7 mouse cellular contexts compared by ENCODE assay signal in genomic region chr1:193167746-193168145, GRCm38 (mm10). TPM values are rescaled to one million over a fixed set of nuclear protein-coding genes. Genes with fewer than 3 reads are reported as not detected.
DNase-seq lines count a peak whose midpoint lies in the region; ATAC-seq and TF ChIP-seq lines count a peak whose summit lies in the region.

Gene A130010J15Rik (plus strand): TSS chr1:193168046.

- no peaks in the 10 kb centered on the region for H3K9me3 ChIP-seq in liver, embryonic 11.5 days (ENCODE audit: control insufficient read depth, low read length)
- H3K9me3 ChIP-seq in liver, embryonic 12.5 days (replicated peaks), result no peaks in the 10 kb centered on the region
- no peaks in the 10 kb centered on the region for H3K9me3 ChIP-seq in embryonic facial prominence, embryonic 13.5 days
- H3K9me3 ChIP-seq in hindbrain, embryonic 11.5 days (ENCODE audit: control insufficient read depth, low read length), result no peaks in the 10 kb centered on the region
- no peaks in the 10 kb centered on the region for H3K9me3 ChIP-seq in midbrain, embryonic 16.5 days (replicated peaks; ENCODE audit: control insufficient read depth, low read length, poor library complexity, severe bottlenecking)

- no peak for DNase-seq in liver, embryonic 11.5 days (ENCODE audit: low spot score)
- no peak for DNase-seq in hindbrain, embryonic 11.5 days (ENCODE audit: low spot score)
- DNase-seq in gastrocnemius, adult 2 months, result no peak
- no peak for DNase-seq in spleen, postnatal 36 days (ENCODE audit: low spot score in 2 of 2)

- intact Hi-C loops in gastrocnemius, adult 2 months (cut with DNase I), result no loop called here

- H3K36me3 ChIP-seq in liver, embryonic 11.5 days (ENCODE audit: control insufficient read depth, insufficient read depth, low read length), result no peaks in the 10 kb centered on the region
- H3K36me3 ChIP-seq in liver, embryonic 12.5 days, result no peaks in the 10 kb centered on the region
- H3K36me3 ChIP-seq in embryonic facial prominence, embryonic 13.5 days, result peaks cover 5% of the 10 kb centered on the region; the same call in 1 of the 2 replicates
- H3K36me3 ChIP-seq in hindbrain, embryonic 11.5 days (ENCODE audit: control insufficient read depth, insufficient read depth, low read length), result no peaks in the 10 kb centered on the region
- no peaks in the 10 kb centered on the region for H3K36me3 ChIP-seq in midbrain, embryonic 16.5 days (ENCODE audit: control insufficient read depth, insufficient read depth, low read length)

- no peak within 1 kb of the TSS for H3K9ac ChIP-seq in liver, embryonic 11.5 days (ENCODE audit: low read depth, low read length)
- no peak within 1 kb of the TSS for H3K9ac ChIP-seq in liver, embryonic 12.5 days
- no peak within 1 kb of the TSS for H3K9ac ChIP-seq in embryonic facial prominence, embryonic 13.5 days
- no peak within 1 kb of the TSS for H3K9ac ChIP-seq in hindbrain, embryonic 11.5 days (ENCODE audit: low read depth, low read length)
- no peak within 1 kb of the TSS for H3K9ac ChIP-seq in midbrain, embryonic 16.5 days (ENCODE audit: low read depth, low read length)

- H3K4me3 ChIP-seq in liver, embryonic 11.5 days (ENCODE audit: low read depth, low read length), result no peak within 1 kb of the TSS
- H3K4me3 ChIP-seq in liver, embryonic 12.5 days, result no peak within 1 kb of the TSS
- H3K4me3 ChIP-seq in embryonic facial prominence, embryonic 13.5 days, result no peak within 1 kb of the TSS
- H3K4me3 ChIP-seq in hindbrain, embryonic 11.5 days (ENCODE audit: low read depth, low read length), result no peak within 1 kb of the TSS
- no peak within 1 kb of the TSS for H3K4me3 ChIP-seq in midbrain, embryonic 16.5 days (ENCODE audit: low read depth, low read length)
- H3K4me3 ChIP-seq in gastrocnemius, adult 2 months, result no peak within 1 kb of the TSS

- no peak for ATAC-seq in liver, embryonic 11.5 days (replicated peaks; ENCODE audit: low FRiP score)
- ATAC-seq in liver, embryonic 12.5 days, result no peak
- no peak for ATAC-seq in embryonic facial prominence, embryonic 13.5 days (ENCODE audit: insufficient number of reproducible peaks, insufficient read depth, low FRiP score, low TSS enrichment, low read depth)
- no peak for ATAC-seq in hindbrain, embryonic 11.5 days (ENCODE audit: low FRiP score)
- no peak for ATAC-seq in midbrain, embryonic 16.5 days

- H3K4me1 ChIP-seq in liver, embryonic 11.5 days (replicated peaks; ENCODE audit: control insufficient read depth, insufficient read depth, low read length), result peaks cover 7% of the 10 kb centered on the region
- peaks cover 9% of the 10 kb centered on the region for H3K4me1 ChIP-seq in liver, embryonic 12.5 days
- H3K4me1 ChIP-seq in embryonic facial prominence, embryonic 13.5 days, result peaks cover 12% of the 10 kb centered on the region
- 0 out of 2 replicates have a peak, but pooled peaks cover 2% of the 10 kb centered on the region for H3K4me1 ChIP-seq in hindbrain, embryonic 11.5 days (replicated peaks; ENCODE audit: control insufficient read depth, insufficient read depth, low read length)
- H3K4me1 ChIP-seq in midbrain, embryonic 16.5 days (ENCODE audit: control insufficient read depth, insufficient read depth, low read length), result peaks cover 12% of the 10 kb centered on the region; the same call in 1 of the 2 replicates

- H3K27ac ChIP-seq in liver, embryonic 11.5 days (ENCODE audit: low read depth, low read length), result no peak within 1 kb of the TSS
- no peak within 1 kb of the TSS for H3K27ac ChIP-seq in liver, embryonic 12.5 days
- H3K27ac ChIP-seq in embryonic facial prominence, embryonic 13.5 days, result peak within 1 kb of the TSS; percentile 41; the same call in 1 of the 2 replicates
- no peak within 1 kb of the TSS for H3K27ac ChIP-seq in hindbrain, embryonic 11.5 days (ENCODE audit: low read depth, low read length)
- no peak within 1 kb of the TSS for H3K27ac ChIP-seq in midbrain, embryonic 16.5 days (ENCODE audit: low read length)
- no peak within 1 kb of the TSS for H3K27ac ChIP-seq in gastrocnemius, adult 2 months

- TF ChIP-seq CTCF in gastrocnemius, adult 2 months (IDR thresholded peaks at IDR 0.05), result no peak

- H3K4me2 ChIP-seq in liver, embryonic 11.5 days, result no peak within 1 kb of the TSS
- H3K4me2 ChIP-seq in liver, embryonic 12.5 days, result no peak within 1 kb of the TSS
- no peak within 1 kb of the TSS for H3K4me2 ChIP-seq in embryonic facial prominence, embryonic 13.5 days
- H3K4me2 ChIP-seq in hindbrain, embryonic 11.5 days (replicated peaks; ENCODE audit: low read depth, low read length), result no peak within 1 kb of the TSS
- no peak within 1 kb of the TSS for H3K4me2 ChIP-seq in midbrain, embryonic 16.5 days (ENCODE audit: low read length)

- no peaks in the 10 kb centered on the region for H3K27me3 ChIP-seq in liver, embryonic 11.5 days (replicated peaks; ENCODE audit: control insufficient read depth, insufficient read depth, low read length)
- 0 out of 2 replicates have a peak, but pooled peaks cover 4% of the 10 kb centered on the region for H3K27me3 ChIP-seq in liver, embryonic 12.5 days (replicated peaks)
- H3K27me3 ChIP-seq in embryonic facial prominence, embryonic 13.5 days, result no peaks in the 10 kb centered on the region
- no peaks in the 10 kb centered on the region for H3K27me3 ChIP-seq in hindbrain, embryonic 11.5 days (ENCODE audit: control insufficient read depth, insufficient read depth, low read length)
- no peaks in the 10 kb centered on the region for H3K27me3 ChIP-seq in midbrain, embryonic 16.5 days (ENCODE audit: control insufficient read depth, insufficient read depth, low read depth, low read length)

- 83% methylated on average over 3 of the region's 3 CpGs for WGBS in liver, embryonic 11.5 days
- 66% methylated on average over 3 of the region's 3 CpGs for WGBS in liver, embryonic 12.5 days (ENCODE audit: insufficient replicate concordance)
- WGBS in embryonic facial prominence, embryonic 13.5 days, result 89% methylated on average over 3 of the region's 3 CpGs
- 93% methylated on average over 3 of the region's 3 CpGs for WGBS in hindbrain, embryonic 11.5 days
- WGBS in midbrain, embryonic 16.5 days, result 89% methylated on average over 3 of the region's 3 CpGs

RNA-seq across cellular contexts. Expression of gene A130010J15Rik, which starts in this region (rescaled TPM):
- polyA plus RNA-seq in liver, embryonic 11.5 days (2014; fragmentation: Nextera tagmentation; extraction: Ambion mirVana), result 11.1 and 12.8 TPM in 2 replicates
- polyA plus RNA-seq in liver, embryonic 12.5 days (2016; fragmentation: Nextera tagmentation; extraction: Ambion mirVana), result 6.9 and 7.7 TPM in 2 replicates
- 18.9 and 19.2 TPM in 2 replicates for polyA plus RNA-seq in embryonic facial prominence, embryonic 13.5 days (2015; fragmentation: Nextera tagmentation; extraction: Ambion mirVana)
- polyA plus RNA-seq in hindbrain, embryonic 11.5 days (2014; fragmentation: Nextera tagmentation; extraction: Ambion mirVana), result 14.6 and 16.2 TPM in 2 replicates
- 12.6 and 12.9 TPM in 2 replicates for polyA plus RNA-seq in midbrain, embryonic 16.5 days (2015; fragmentation: Nextera tagmentation; extraction: Ambion mirVana)
- 1 to 10 TPM; 3.3 to 3.7 TPM for total RNA-seq in gastrocnemius, adult 2 months (2021)
